Mouse (Mus musculus) liver, postnatal 0 days (tissue): ENCODE data around the gene Tsc22d1.

Source experiments
- CTCF ChIP-seq: sonication (generic); IDR thresholded peaks from 2 replicates; pipeline ENCODE4 v1.5.1; 2016; ENCODE audit warnings: antibody characterized with exemption, low read depth
- EP300 ChIP-seq: IDR thresholded peaks from 2 replicates; pipeline ENCODE4 v1.6.1; 2016; ENCODE audit warnings: antibody characterized with exemption, low read depth, mild to moderate bottlenecking

- TF ChIP-seq EP300 (no peak), CTCF (no peak)
Observed at GRCm38 (mm10) chr14:76409111-76409510, 5.7 kb upstream of the Tsc22d1 start.
